8 mouse cellular contexts compared by ENCODE assay signal in genomic region chr4:155847591-155848352, GRCm38 (mm10). TPM values are rescaled to one million over a fixed set of nuclear protein-coding genes. Genes with fewer than 3 reads are reported as not detected.
DNase-seq lines count a peak whose midpoint lies in the region; ATAC-seq lines count a peak whose summit lies in the region.

No protein-coding gene starts in this region.

- peaks cover 23% of the 10 kb centered on the region for H3K4me1 ChIP-seq in heart, embryonic 12.5 days (replicated peaks)
- H3K4me1 ChIP-seq in stomach, embryonic 14.5 days (ENCODE audit: control insufficient read depth, insufficient read depth, low read length), result peaks cover 19% of the 10 kb centered on the region

- DNase-seq in urinary bladder, postnatal 25 days (ENCODE audit: low spot score), result peak; percentile 42
- DNase-seq in urinary bladder, adult 2 months (ENCODE audit: low spot score), result no peak
- DNase-seq in embryo, embryonic 11 days, result peak; percentile 55
- peak; percentile 73 for DNase-seq in kidney, postnatal 10 days
- DNase-seq in layer of hippocampus, adult 9-11 months, result no peak

- peaks cover 13% of the 10 kb centered on the region for H3K36me3 ChIP-seq in heart, embryonic 12.5 days
- H3K36me3 ChIP-seq in macrophage (ENCODE audit: inconsistent target), result no peaks in the 10 kb centered on the region
- H3K36me3 ChIP-seq in stomach, embryonic 14.5 days (ENCODE audit: control insufficient read depth, insufficient read depth, low read length), result peaks cover 6% of the 10 kb centered on the region; the same call in 1 of the 2 replicates

- H3K27me3 ChIP-seq in heart, embryonic 12.5 days (replicated peaks), result no peaks in the 10 kb centered on the region
- H3K27me3 ChIP-seq in stomach, embryonic 14.5 days (ENCODE audit: control insufficient read depth, insufficient read depth, low read length), result no peaks in the 10 kb centered on the region

- WGBS in heart, embryonic 12.5 days, result 3% methylated on average over 68 of the region's 69 CpGs
- 2% methylated on average over 63 of the region's 69 CpGs for WGBS in macrophage (ENCODE audit: missing documents)
- WGBS in stomach, embryonic 14.5 days, result 2% methylated on average over 54 of the region's 69 CpGs

- ATAC-seq in heart, embryonic 12.5 days (ENCODE audit: insufficient number of reproducible peaks, low FRiP score), result peak; percentile 74
- peak; percentile 10 for ATAC-seq in stomach, embryonic 14.5 days (ENCODE audit: insufficient number of reproducible peaks, insufficient read depth, low FRiP score, low read depth)

- peak overlapping the region; percentile 90 for H3K4me3 ChIP-seq in heart, embryonic 12.5 days
- H3K4me3 ChIP-seq in macrophage (ENCODE audit: inconsistent target), result peak overlapping the region; percentile 42
- peak overlapping the region; percentile 67 for H3K4me3 ChIP-seq in stomach, embryonic 14.5 days (ENCODE audit: low read depth, low read length)

- peak overlapping the region; percentile 27 for H3K27ac ChIP-seq in heart, embryonic 12.5 days (ENCODE audit: poor library complexity, severe bottlenecking)
- H3K27ac ChIP-seq in macrophage, result no peak overlapping the region
- no peak overlapping the region for H3K27ac ChIP-seq in stomach, embryonic 14.5 days (ENCODE audit: low read length)

- peaks cover 47% of the 10 kb centered on the region for H3K79me2 ChIP-seq in macrophage (ENCODE audit: inconsistent target)

- H3K4me2 ChIP-seq in heart, embryonic 12.5 days, result peak overlapping the region; percentile 76
- H3K4me2 ChIP-seq in stomach, embryonic 14.5 days (replicated peaks; ENCODE audit: low read depth, low read length), result peak overlapping the region; percentile 92

- H3K9ac ChIP-seq in heart, embryonic 12.5 days, result peak overlapping the region; percentile 91
- H3K9ac ChIP-seq in stomach, embryonic 14.5 days (replicated peaks; ENCODE audit: low read depth, low read length), result peak overlapping the region; percentile 86

- no peaks in the 10 kb centered on the region for H3K9me3 ChIP-seq in heart, embryonic 12.5 days (replicated peaks)
- no peaks in the 10 kb centered on the region for H3K9me3 ChIP-seq in stomach, embryonic 14.5 days (ENCODE audit: control insufficient read depth, low read depth, low read length)

RNA-seq across cellular contexts. Expression of gene Dvl1, which starts 0.6 kb away (rescaled TPM):
- polyA plus RNA-seq in urinary bladder, adult 2 months (2012; rRNA removed), result 58.9 and 76.5 TPM in 2 replicates
- 9.4 and 10.1 TPM in 2 replicates for polyA plus RNA-seq in heart, embryonic 12.5 days (2016; fragmentation: Nextera tagmentation; extraction: Ambion mirVana)
- total RNA-seq in macrophage (2018; cell fraction: chromatin; rRNA removed), result 100 to 1,000 TPM in 3 of 26 experiments, 10 to 100 TPM in 23; 41.8 to 114 (median 62.1) TPM
- total RNA-seq in macrophage (2018; cell fraction: cytosol; rRNA removed), result 10 to 100 TPM in 1 of 26 experiments, 1 to 10 TPM in 25; 5.1 to 10.0 (median 7.4) TPM
- 10 to 100 TPM; 15.3 to 77.7 (median 37.6) TPM for total RNA-seq in macrophage (2018; cell fraction: nucleus; rRNA removed)
- 6.2 to 13.8 TPM (median 12.2 TPM) in 3 replicates for polyA plus RNA-seq in macrophage (2018)
- 6.3 and 6.6 TPM in 2 replicates for polyA plus RNA-seq in stomach, embryonic 14.5 days (2014; fragmentation: Nextera tagmentation; extraction: Ambion mirVana)

RNA-seq across cellular contexts. Expression of gene Mxra8, which starts 8.3 kb away (rescaled TPM):
- 377 and 402 TPM in 2 replicates for polyA plus RNA-seq in urinary bladder, adult 2 months (2012; rRNA removed)
- polyA plus RNA-seq in heart, embryonic 12.5 days (2016; fragmentation: Nextera tagmentation; extraction: Ambion mirVana), result 50.2 and 62.4 TPM in 2 replicates
- 10 to 100 TPM in 3 of 26 experiments, 1 to 10 TPM in 12, under 1 TPM in 1, not detected in 10; 0.86 to 24.8 (median 2.9) TPM for total RNA-seq in macrophage (2018; cell fraction: chromatin; rRNA removed)
- total RNA-seq in macrophage (2018; cell fraction: cytosol; rRNA removed), result under 1 TPM in 20 of 26 experiments, not detected in 6; 0.04 to 0.84 (median 0.25) TPM
- 1 to 10 TPM in 11 of 26 experiments, under 1 TPM in 4, not detected in 11; 0.23 to 4.1 (median 1.5) TPM for total RNA-seq in macrophage (2018; cell fraction: nucleus; rRNA removed)
- 0.19 to 1.1 TPM (median 0.32 TPM) in 3 replicates for polyA plus RNA-seq in macrophage (2018)
- 91.5 and 96.7 TPM in 2 replicates for polyA plus RNA-seq in stomach, embryonic 14.5 days (2014; fragmentation: Nextera tagmentation; extraction: Ambion mirVana)

RNA-seq across cellular contexts. Expression of gene Tas1r3, which starts 15.4 kb away (rescaled TPM):
- 0.91 and 1.3 TPM in 2 replicates for polyA plus RNA-seq in urinary bladder, adult 2 months (2012; rRNA removed)
- polyA plus RNA-seq in heart, embryonic 12.5 days (2016; fragmentation: Nextera tagmentation; extraction: Ambion mirVana), result 0.13 and 0.19 TPM in 2 replicates
- 1 to 10 TPM in 18 of 26 experiments, under 1 TPM in 8; 0.40 to 4.2 (median 1.7) TPM for total RNA-seq in macrophage (2018; cell fraction: chromatin; rRNA removed)
- total RNA-seq in macrophage (2018; cell fraction: cytosol; rRNA removed), result under 1 TPM in 25 of 26 experiments, not detected in 1; 0.05 to 0.42 (median 0.18) TPM
- 1 to 10 TPM in 17 of 26 experiments, under 1 TPM in 9; 0.20 to 3.2 (median 1.2) TPM for total RNA-seq in macrophage (2018; cell fraction: nucleus; rRNA removed)
- 0.04 to 0.11 TPM in 2 of 3 replicates, not detected in the other for polyA plus RNA-seq in macrophage (2018)
- 0.32 and 0.35 TPM in 2 replicates for polyA plus RNA-seq in stomach, embryonic 14.5 days (2014; fragmentation: Nextera tagmentation; extraction: Ambion mirVana)

RNA-seq across cellular contexts. Expression of gene Aurkaip1, which starts 16.7 kb away (rescaled TPM):
- 110 and 122 TPM in 2 replicates for polyA plus RNA-seq in urinary bladder, adult 2 months (2012; rRNA removed)
- 128 and 132 TPM in 2 replicates for polyA plus RNA-seq in heart, embryonic 12.5 days (2016; fragmentation: Nextera tagmentation; extraction: Ambion mirVana)
- 10 to 100 TPM in 19 of 26 experiments, 1 to 10 TPM in 7; 2.1 to 29.2 (median 13.1) TPM for total RNA-seq in macrophage (2018; cell fraction: chromatin; rRNA removed)
- 10 to 100 TPM; 59.0 to 90.2 (median 74.0) TPM for total RNA-seq in macrophage (2018; cell fraction: cytosol; rRNA removed)
- 10 to 100 TPM in 25 of 26 experiments, 1 to 10 TPM in 1; 9.5 to 37.7 (median 21.3) TPM for total RNA-seq in macrophage (2018; cell fraction: nucleus; rRNA removed)
- polyA plus RNA-seq in macrophage (2018), result 66.8 to 92.5 TPM (median 68.1 TPM) in 3 replicates
- 125 and 132 TPM in 2 replicates for polyA plus RNA-seq in stomach, embryonic 14.5 days (2014; fragmentation: Nextera tagmentation; extraction: Ambion mirVana)

RNA-seq across cellular contexts. Expression of gene Cptp, which starts 21.5 kb away (rescaled TPM):
- polyA plus RNA-seq in urinary bladder, adult 2 months (2012; rRNA removed), result 17.1 and 18.5 TPM in 2 replicates
- 9.2 and 10.1 TPM in 2 replicates for polyA plus RNA-seq in heart, embryonic 12.5 days (2016; fragmentation: Nextera tagmentation; extraction: Ambion mirVana)
- total RNA-seq in macrophage (2018; cell fraction: chromatin; rRNA removed), result 10 to 100 TPM in 3 of 26 experiments, 1 to 10 TPM in 22, under 1 TPM in 1; 1.00 to 11.7 (median 4.3) TPM
- total RNA-seq in macrophage (2018; cell fraction: cytosol; rRNA removed), result 10 to 100 TPM in 14 of 26 experiments, 1 to 10 TPM in 12; 4.4 to 14.1 (median 10.2) TPM
- 10 to 100 TPM in 8 of 26 experiments, 1 to 10 TPM in 18; 2.6 to 13.2 (median 6.2) TPM for total RNA-seq in macrophage (2018; cell fraction: nucleus; rRNA removed)
- 6.6 to 11.4 TPM (median 8.7 TPM) in 3 replicates for polyA plus RNA-seq in macrophage (2018)
- polyA plus RNA-seq in stomach, embryonic 14.5 days (2014; fragmentation: Nextera tagmentation; extraction: Ambion mirVana), result 16.9 and 17.3 TPM in 2 replicates

Comparison
In these comparisons a context has a peak if more than half of its experiments do, and no peak if none do; other contexts are left out.
1. DNase-seq: peak in urinary bladder, postnatal 25 days (single experiment), embryo, embryonic 11 days (single experiment) and kidney, postnatal 10 days (single experiment); none in urinary bladder, adult 2 months (single experiment) and layer of hippocampus, adult 9-11 months (single experiment).
2. RNA of gene Mxra8, which starts 8.3 kb away (polyA plus RNA-seq): 377 to 402 TPM in urinary bladder, adult 2 months, 91.5 to 96.7 TPM in stomach, embryonic 14.5 days and 50.2 to 62.4 TPM in heart, embryonic 12.5 days; 0.19 to 1.1 TPM in macrophage; every median in the first group is over 10 times any median in the second.
3. Peak in every context shown above with its lines, with median percentiles within 50 percentile points of each other: H3K4me3 ChIP-seq.